Mouse (Mus musculus): ENCODE measurements around the gene Olfr453. TPM values are rescaled to one million over a fixed set of nuclear protein-coding genes. Genes with fewer than 3 reads are reported as not detected.

Olfr453 gene
- total and polyA plus RNA-seq, 3 experiments: not detected

- no peak overlapping the region for H3K27ac ChIP-seq (ENCODE audit: control insufficient read depth, low read depth, low read length)
- no peaks in the 10 kb centered on the region for H3K9me3 ChIP-seq (replicated peaks; ENCODE audit: insufficient read depth, low read length)
- no peak for DNase-seq (ENCODE audit: low read depth, low spot score)
Observed at GRCm38 (mm10) chr6:42692517-42693190, 46.5 kb upstream of the Olfr453 start.

GRCm38 (mm10) chr6:42709291-42710211 lies 29.6 kb upstream of the Olfr453 start, which contains the start of gene Tcaf1:
Gene Tcaf1, minus strand, starts transcription at chr6:42710088.
- no peak within 1 kb of the TSS for H3K4me3 ChIP-seq (ENCODE audit: control insufficient read depth in 1 of 2, insufficient read depth in 1 of 2, low read depth in 2 of 2, low read length in 2 of 2)
- no peak within 1 kb of the TSS for H3K9ac ChIP-seq (ENCODE audit: control insufficient read depth, low read depth, low read length, poor library complexity, severe bottlenecking)
- H3K9me3 ChIP-seq (replicated peaks; ENCODE audit: insufficient read depth, low read length): no peaks in the 10 kb centered on the region
- no peak for TF ChIP-seq NELFE (IDR thresholded peaks at IDR 0.05; ENCODE audit: low read depth, low read length)
- no peak for TF ChIP-seq TBP (IDR thresholded peaks at IDR 0.05; ENCODE audit: low read depth, low read length)
- TF ChIP-seq ZNF384 (IDR thresholded peaks at IDR 0.05; ENCODE audit: low read depth, low read length): no peak
- TF ChIP-seq USF1 (IDR thresholded peaks at IDR 0.05; ENCODE audit: low read depth, low read length): no peak
- TF ChIP-seq ZC3H11A (IDR thresholded peaks at IDR 0.05; ENCODE audit: low read depth, low read length): no peak
- no peak for TF ChIP-seq CHD2 (IDR thresholded peaks at IDR 0.05; ENCODE audit: low read length)
- no peak for TF ChIP-seq SIN3A (IDR thresholded peaks at IDR 0.05; ENCODE audit: low read length)
- no peak for TF ChIP-seq ETS1 (IDR thresholded peaks at IDR 0.05; ENCODE audit: low read depth, low read length)
- TF ChIP-seq RAD21 (IDR thresholded peaks at IDR 0.05; ENCODE audit: low read depth, low read length): no peak
- TF ChIP-seq TCF12 (IDR thresholded peaks at IDR 0.05; ENCODE audit: low read depth, low read length): no peak
- no peak for TF ChIP-seq SMC3 (IDR thresholded peaks at IDR 0.05; ENCODE audit: low read depth, low read length)
- TF ChIP-seq MAZ (IDR thresholded peaks at IDR 0.05; ENCODE audit: low read depth, low read length): no peak
- TF ChIP-seq POLR2A (IDR thresholded peaks at IDR 0.05; ENCODE audit: control insufficient read depth in 1 of 2, insufficient read depth in 1 of 2, low read depth in 1 of 2, low read length in 2 of 2, poor library complexity in 1 of 2): no peak
- no peak for TF ChIP-seq KAT2A (conservative IDR thresholded peaks at IDR 0.05; ENCODE audit: low read depth, low read length)
- no peaks in the 10 kb centered on the region for H3K4me1 ChIP-seq (ENCODE audit: control insufficient read depth in 1 of 2, insufficient read depth in 2 of 2, low read length in 2 of 2)
- no peak for DNase-seq (ENCODE audit: low read depth, low spot score)
- H3K27me3 ChIP-seq (ENCODE audit: control insufficient read depth in 1 of 2, insufficient read depth in 2 of 2, low read length in 2 of 2): no peaks in the 10 kb centered on the region
- no peaks in the 10 kb centered on the region for H3K36me3 ChIP-seq (ENCODE audit: control insufficient read depth in 1 of 2, insufficient read depth in 2 of 2, low read length in 2 of 2)
- H3K27ac ChIP-seq (ENCODE audit: control insufficient read depth, low read depth, low read length): no peak within 1 kb of the TSS
- no peaks in the 10 kb centered on the region for H3K79me2 ChIP-seq (ENCODE audit: control insufficient read depth, insufficient read depth, low read length, poor library complexity)

More at GRCm38 (mm10) chr6:42692517-42693190, 46.5 kb upstream of the Olfr453 start:
- Histone ChIP-seq H3K36me3 (ENCODE audit: control insufficient read depth in 1 of 2, insufficient read depth in 2 of 2, low read length in 2 of 2) (no peaks in the 10 kb centered on the region), H3K9ac (ENCODE audit: control insufficient read depth, low read depth, low read length, poor library complexity, severe bottlenecking) (no peak overlapping the region), H3K27me3 (ENCODE audit: control insufficient read depth in 1 of 2, insufficient read depth in 2 of 2, low read length in 2 of 2) (no peaks in the 10 kb centered on the region; a peak in 1 of 4 replicates), H3K4me1 (ENCODE audit: control insufficient read depth in 1 of 2, insufficient read depth in 2 of 2, low read length in 2 of 2) (no peaks in the 10 kb centered on the region), H3K79me2 (ENCODE audit: control insufficient read depth, insufficient read depth, low read length, poor library complexity) (no peaks in the 10 kb centered on the region), H3K4me3 (ENCODE audit: control insufficient read depth in 1 of 2, insufficient read depth in 1 of 2, low read depth in 2 of 2, low read length in 2 of 2) (no peak overlapping the region)
- TF ChIP-seq MAZ (IDR thresholded peaks at IDR 0.05; ENCODE audit: low read depth, low read length): no peak
- TF ChIP-seq RAD21 (IDR thresholded peaks at IDR 0.05; ENCODE audit: low read depth, low read length): no peak
- TF ChIP-seq TAL1 (IDR thresholded peaks at IDR 0.05; ENCODE audit: low read length): no peak
- no peak for TF ChIP-seq GABPA (IDR thresholded peaks at IDR 0.05; ENCODE audit: low read depth, low read length)
- TF ChIP-seq MEF2A (IDR thresholded peaks at IDR 0.05; ENCODE audit: extremely low read depth, insufficient replicate concordance, low read depth, low read length, poor library complexity, severe bottlenecking): no peak
- TF ChIP-seq E2F4 (IDR thresholded peaks at IDR 0.05; ENCODE audit: borderline replicate concordance, low read depth, low read length): no peak
- no peak for TF ChIP-seq BHLHE40 (IDR thresholded peaks at IDR 0.05; ENCODE audit: borderline replicate concordance, low read depth, low read length)
- TF ChIP-seq KAT2A (conservative IDR thresholded peaks at IDR 0.05; ENCODE audit: low read depth, low read length): no peak
- no peak for TF ChIP-seq ZKSCAN1 (IDR thresholded peaks at IDR 0.05; ENCODE audit: low read depth, low read length)
- no peak for TF ChIP-seq MAFK (IDR thresholded peaks at IDR 0.05; ENCODE audit: borderline replicate concordance, low read depth, low read length)
- TF ChIP-seq JUND (IDR thresholded peaks at IDR 0.05; ENCODE audit: low read depth, low read length): no peak
- no peak for TF ChIP-seq USF2 (IDR thresholded peaks at IDR 0.05; ENCODE audit: borderline replicate concordance in 1 of 2, insufficient read depth in 1 of 2, low read depth in 1 of 2, low read length in 2 of 2)
- no peak for TF ChIP-seq EP300 (IDR thresholded peaks at IDR 0.05; ENCODE audit: low read depth in 1 of 2, low read length in 2 of 2)
- no peak for TF ChIP-seq ZNF384 (IDR thresholded peaks at IDR 0.05; ENCODE audit: low read depth, low read length)
- TF ChIP-seq POLR2AphosphoS5 (IDR thresholded peaks at IDR 0.05; ENCODE audit: borderline replicate concordance, low read depth, low read length): no peak
- TF ChIP-seq SIN3A (IDR thresholded peaks at IDR 0.05; ENCODE audit: low read length): no peak
